Mouse (Mus musculus) liver, adult 2 months (tissue): ENCODE measurements around the gene Mmab. TPM values are rescaled to one million over a fixed set of nuclear protein-coding genes. Genes with fewer than 3 reads are reported as not detected.

Experiments
- DNase-seq: peaks from one replicate; pipeline ENCODE4 v3.0.0-alpha.2; 2011; ENCODE audit warnings: low read depth, low spot score; ENCODE audit errors: extremely low read depth
- H3K27ac ChIP-seq: fragments of 200-500 bp; replicated peaks from 2 replicates; pipeline ENCODE4 v1.5.1; 2012; ENCODE audit warnings: low read depth, mild to moderate bottlenecking, control low read depth, inconsistent platforms, low read length; ENCODE audit not compliant: insufficient read depth
- H3K27me3 ChIP-seq: fragments of 200-500 bp; 2 replicates; pipeline ENCODE4 v1.6.1; 2012; ENCODE audit warnings: mild to moderate bottlenecking, moderate library complexity, low read length, inconsistent platforms; ENCODE audit not compliant: control insufficient read depth, insufficient read depth
- H3K36me3 ChIP-seq: fragments of 200-500 bp; 2 replicates; pipeline ENCODE4 v1.6.1; 2012; ENCODE audit warnings: low read length, inconsistent platforms; ENCODE audit not compliant: control insufficient read depth, insufficient read depth
- H3K4me1 ChIP-seq: fragments of 200-500 bp; 2 replicates; pipeline ENCODE4 v1.6.1; 2011; ENCODE audit warnings: low read length; ENCODE audit not compliant: control insufficient read depth, insufficient read depth
- H3K4me3 ChIP-seq: fragments of 200-500 bp; 2 replicates; pipeline ENCODE4 v1.5.1; 2011; ENCODE audit warnings: low read depth, mild to moderate bottlenecking, control low read depth, low read length, moderate library complexity; ENCODE audit not compliant: insufficient read depth
- H3K79me2 ChIP-seq: fragments of 200-500 bp; 2 replicates; pipeline ENCODE4 v1.6.1; 2012; ENCODE audit warnings: inconsistent platforms, mild to moderate bottlenecking, low read length, moderate library complexity; ENCODE audit not compliant: control insufficient read depth, insufficient read depth
- H3K9ac ChIP-seq: fragments of 200-500 bp; 2 replicates; pipeline ENCODE4 v1.6.1; 2012; ENCODE audit warnings: low read depth, mild to moderate bottlenecking, control low read depth, inconsistent platforms, low read length
- CTCF ChIP-seq: fragments of 200-500 bp; IDR thresholded peaks from 2 replicates; pipeline ENCODE4 v1.5.1; 2011; ENCODE audit warnings: low read depth, low read length, control low read depth
- POLR2A ChIP-seq: fragments of 200-500 bp; IDR thresholded peaks from 2 replicates; pipeline ENCODE4 v1.6.1; 2011; ENCODE audit warnings: low read length, control low read depth; ENCODE audit not compliant: insufficient read depth; ENCODE audit errors: extremely low read depth
- WGBS: fragments of 180-500 bp; shearing (Covaris S2); methylation state at CpG from one replicate; pipeline ENCODE4 v1.1.7; 2018; 5-methylcytosine and 5-hydroxymethylcytosine counted together
- polyA plus RNA-seq: library from polyadenylated mRNA; depleted of rRNA; stranded (reverse); fragments of >200 nt; gene quantifications from 2 replicates; pipeline ENCODE4 v1.2.3, GENCODE M21; 2012; rRNA removed
- total RNA-seq: library from RNA; depleted of rRNA; stranded (reverse); fragments of >200 nt; gene quantifications from 2 replicates; pipeline ENCODE4 v1.2.3, GENCODE M21; 2014; rRNA removed

The Mmab gene
- total and polyA plus RNA-seq, 2 experiments: 14.5 to 22.4 TPM

DNA sequence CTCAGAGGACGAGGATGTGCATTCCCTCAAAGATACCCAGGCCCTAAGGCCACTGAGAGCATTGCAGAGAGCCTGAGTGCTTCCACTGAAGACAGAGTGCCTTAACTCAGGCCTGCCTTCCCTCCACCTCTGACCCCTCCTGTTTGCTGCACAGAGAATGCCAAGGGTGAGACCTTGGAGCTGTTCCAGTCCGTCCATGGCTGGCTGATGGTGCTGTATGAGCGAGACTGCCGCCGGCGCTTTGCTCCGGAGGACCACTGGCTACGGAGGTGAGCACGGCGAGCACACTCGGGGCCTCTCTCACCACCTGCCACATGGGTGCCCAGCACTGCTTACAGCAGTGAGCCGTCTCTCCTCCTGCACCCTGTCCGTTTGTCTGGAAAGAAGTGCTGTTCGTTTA is 37.3 kb downstream of the Mmab start:
- Histone ChIP-seq H3K79me2 (no peaks in the 10 kb centered on the region), H3K36me3 (peaks cover 25% of the 10 kb centered on the region), H3K27me3 (no peaks in the 10 kb centered on the region), H3K9ac (no peak overlapping the region), H3K4me3 (no peak overlapping the region), H3K27ac (no peak overlapping the region), H3K4me1 (no peaks in the 10 kb centered on the region)
- no peak for TF ChIP-seq CTCF
- 91% methylated on average over 14 of the region's 14 CpGs for WGBS
- no peak for DNase-seq

DNA sequence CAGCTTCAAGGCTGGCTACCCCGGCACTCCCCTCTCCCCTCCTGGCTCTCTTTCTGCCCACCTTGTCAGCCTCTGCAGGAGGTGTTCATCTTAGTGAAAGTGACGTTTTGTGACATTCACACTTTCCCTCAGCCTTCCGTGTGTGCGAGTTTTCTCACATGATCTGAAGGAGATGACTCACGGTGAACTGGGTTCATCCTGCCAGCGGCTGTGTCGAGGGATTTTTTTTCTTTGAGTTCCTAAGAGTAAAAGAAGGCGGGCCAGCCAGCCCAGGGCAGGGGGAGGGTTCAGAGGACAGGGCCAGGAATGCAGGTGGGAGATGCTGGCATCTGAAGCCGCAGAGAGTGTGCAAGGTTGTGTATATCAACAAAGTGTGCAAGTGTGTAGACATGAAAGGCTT is 50.7 kb downstream of the Mmab start:
- H3K9ac ChIP-seq: no peak overlapping the region
- no peaks in the 10 kb centered on the region for H3K27me3 ChIP-seq
- H3K4me1 ChIP-seq: no peaks in the 10 kb centered on the region
- TF ChIP-seq CTCF (no peak), POLR2A (no peak)
- peaks cover 21% of the 10 kb centered on the region for H3K36me3 ChIP-seq
- no peak for DNase-seq
- no peak overlapping the region for H3K27ac ChIP-seq
- 81% methylated on average over 9 of the region's 9 CpGs for WGBS
- no peaks in the 10 kb centered on the region for H3K79me2 ChIP-seq
- no peak overlapping the region for H3K4me3 ChIP-seq

GRCm38 (mm10) chr5:114384448-114384847 is 59.4 kb downstream of the Mmab start:
- Histone ChIP-seq H3K79me2 (peaks cover 35% of the 10 kb centered on the region), H3K27me3 (no peaks in the 10 kb centered on the region), H3K27ac (no peak overlapping the region), H3K36me3 (peaks cover 24% of the 10 kb centered on the region), H3K9ac (no peak overlapping the region), H3K4me3 (no peak overlapping the region), H3K4me1 (peaks cover 5% of the 10 kb centered on the region; the same call in 1 of the 2 replicates)
- no peak for DNase-seq
- TF ChIP-seq CTCF (no peak), POLR2A (no peak)
- 90% methylated on average over 8 of the region's 8 CpGs for WGBS

DNA sequence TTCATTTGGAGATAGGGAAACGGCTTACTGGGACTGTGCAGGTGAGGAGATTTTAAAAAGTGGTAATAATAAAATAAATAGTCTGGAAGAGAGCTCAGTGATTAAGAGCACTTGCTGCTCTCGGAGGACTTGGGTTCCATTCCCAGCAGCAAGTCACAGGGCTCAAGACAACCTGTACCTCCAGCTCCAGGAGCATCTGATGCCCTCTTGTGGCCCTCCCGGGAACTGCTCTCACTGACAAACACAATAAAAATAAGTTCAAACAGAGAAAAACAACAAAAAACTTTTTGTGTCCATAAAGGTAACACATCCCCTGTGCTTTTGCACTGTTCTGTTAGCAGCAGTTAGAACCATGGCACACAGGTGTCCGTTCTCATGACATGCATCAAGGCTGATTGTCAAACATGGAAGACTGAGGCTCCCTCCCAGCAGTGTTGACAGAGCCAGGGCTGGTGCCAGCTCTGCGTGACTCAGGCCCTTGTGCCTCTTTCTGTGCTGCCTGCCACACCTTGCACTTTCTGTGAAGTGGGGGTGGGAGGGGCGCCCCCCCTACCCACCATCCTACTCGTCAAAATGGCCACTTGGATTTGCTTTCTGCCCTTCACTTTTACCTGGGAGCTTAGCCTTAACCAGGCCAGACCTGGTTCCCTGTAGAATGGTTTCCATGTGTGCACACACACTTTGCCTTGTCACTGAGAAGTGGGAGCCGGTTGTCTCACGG is 60.5 kb downstream of the Mmab start:
- TF ChIP-seq POLR2A (no peak), CTCF (peak; percentile 83)
- WGBS: 85% methylated on average over 9 of the region's 9 CpGs
- no peak overlapping the region for H3K9ac ChIP-seq
- H3K27ac ChIP-seq: no peak overlapping the region
- H3K79me2 ChIP-seq: peaks cover 37% of the 10 kb centered on the region
- DNase-seq: peak; percentile 19
- peaks cover 18% of the 10 kb centered on the region for H3K36me3 ChIP-seq
- peaks cover 5% of the 10 kb centered on the region; the same call in 1 of the 2 replicates for H3K4me1 ChIP-seq
- no peak overlapping the region for H3K4me3 ChIP-seq
- no peaks in the 10 kb centered on the region for H3K27me3 ChIP-seq

Other genes starting within 250 kb of the Mmab start
- gene Foxn4, start 170.3 kb downstream of the Mmab start, total RNA-seq: not detected in 2 replicates
- gene Foxn4, start 170.3 kb downstream of the Mmab start, polyA plus RNA-seq: not detected in 2 replicates
- 0.09 and 0.27 TPM in 2 replicates for gene Myo1h, start 154.9 kb downstream of the Mmab start, total RNA-seq
- not detected in 2 replicates for gene Myo1h, start 154.9 kb downstream of the Mmab start, polyA plus RNA-seq
- gene Kctd10, start 63.6 kb downstream of the Mmab start, total RNA-seq: 11.4 and 12.8 TPM in 2 replicates
- gene Kctd10, start 63.6 kb downstream of the Mmab start, polyA plus RNA-seq: 14.4 and 15.1 TPM in 2 replicates
- 15.8 and 21.2 TPM in 2 replicates for gene Ube3b, start 63.5 kb downstream of the Mmab start, total RNA-seq
- 46.2 and 52.3 TPM in 2 replicates for gene Ube3b, start 63.5 kb downstream of the Mmab start, polyA plus RNA-seq
- 36.6 and 39.2 TPM in 2 replicates for gene Mvk, start 209 bp upstream of the Mmab start, total RNA-seq
- 59.5 and 63.0 TPM in 2 replicates for gene Mvk, start 209 bp upstream of the Mmab start, polyA plus RNA-seq
- gene Fam222a, start 124.0 kb upstream of the Mmab start, total RNA-seq: 0.09 and 0.60 TPM in 2 replicates
- gene Fam222a, start 124.0 kb upstream of the Mmab start, polyA plus RNA-seq: 1.2 and 1.4 TPM in 2 replicates
- 0.09 and 0.40 TPM in 2 replicates for gene Trpv4, start 214.4 kb upstream of the Mmab start, total RNA-seq
- 0.29 and 0.50 TPM in 2 replicates for gene Trpv4, start 214.4 kb upstream of the Mmab start, polyA plus RNA-seq
- gene Gltp, start 246.9 kb upstream of the Mmab start, total RNA-seq: 3.1 and 4.4 TPM in 2 replicates
- gene Gltp, start 246.9 kb upstream of the Mmab start, polyA plus RNA-seq: 5.1 and 7.9 TPM in 2 replicates